Mouse (Mus musculus) liver, embryonic 16.5 days (tissue): ENCODE data around the gene Ubac2. TPM values are rescaled to one million over a fixed set of nuclear protein-coding genes. Genes with fewer than 3 reads are reported as not detected.
"Not testable (repeated sequence)": the region's sequence is repeated elsewhere in the genome, so short reads cannot be mapped to it uniquely, and the experiment has no call there.

ENCODE experiments used
- ATAC-seq: fragments of 200-750 bp; cut with Nextera tagmentation; 2 replicates; pipeline ENCODE4 v1.8.0; 2017; ENCODE audit warnings: low read depth, mild to moderate bottlenecking, moderate number of reproducible peaks, moderate library complexity
- H3K27ac ChIP-seq: fragments of 300-500 bp; sonication (generic); 2 replicates; pipeline ENCODE4 v1.5.1; 2014; ENCODE audit warnings: mild to moderate bottlenecking, low read length
- H3K27me3 ChIP-seq: fragments of 300-500 bp; sonication (generic); 2 replicates; pipeline ENCODE4 v1.6.1; 2014; ENCODE audit warnings: low read depth, low read length, mixed read lengths; ENCODE audit not compliant: control insufficient read depth, insufficient read depth
- H3K36me3 ChIP-seq: fragments of 300-500 bp; sonication (generic); 2 replicates; pipeline ENCODE4 v1.6.1; 2014; ENCODE audit warnings: mild to moderate bottlenecking; ENCODE audit not compliant: control insufficient read depth, insufficient read depth
- H3K4me1 ChIP-seq: fragments of 300-500 bp; sonication (generic); 2 replicates; pipeline ENCODE4 v1.6.1; 2014; ENCODE audit warnings: low read depth, low read length, mixed read lengths; ENCODE audit not compliant: control insufficient read depth
- H3K4me2 ChIP-seq: fragments of 300-500 bp; sonication (generic); 2 replicates; pipeline ENCODE4 v1.6.1; 2014; ENCODE audit warnings: low read depth, low read length, mixed read lengths
- H3K4me3 ChIP-seq: fragments of 300-500 bp; sonication (generic); 2 replicates; pipeline ENCODE4 v1.5.1; 2014; ENCODE audit warnings: low read depth, mild to moderate bottlenecking, low read length
- H3K9ac ChIP-seq: fragments of 300-500 bp; sonication (generic); 2 replicates; pipeline ENCODE4 v1.6.1; 2014; ENCODE audit warnings: low read depth, low read length
- H3K9me3 ChIP-seq: fragments of 300-500 bp; sonication (generic); replicated peaks from 2 replicates; pipeline ENCODE4 v1.6.1; 2016; ENCODE audit warnings: low read length; ENCODE audit not compliant: control insufficient read depth
- WGBS: fragments of 180-500 bp; shearing (Covaris S2); extraction: QIAGEN DNeasy Blood & Tissue Kit; methylation state at CpG from one replicate; pipeline ENCODE4 v1.1.7; 2014; ENCODE audit not compliant: insufficient replicate concordance; 5-methylcytosine and 5-hydroxymethylcytosine counted together
- polyA plus RNA-seq: library from polyadenylated mRNA; unstranded; fragments of >200 nt; fragmentation: Nextera tagmentation; extraction: Ambion mirVana; gene quantifications from 2 replicates; pipeline ENCODE4 v1.2.1, GENCODE M21; 2015

Ubac2 gene
- polyA plus RNA-seq, 1 experiment from 2014 or later: 22.1 TPM

GRCm38 (mm10) chr14:122068036-122068435 is 189.6 kb downstream of the Ubac2 start:
- WGBS: 34% methylated on average over 3 of the region's 3 CpGs
- not testable (repeated sequence) for H3K4me2 ChIP-seq, H3K4me1 ChIP-seq, H3K4me3 ChIP-seq, H3K9ac ChIP-seq, H3K27ac ChIP-seq, H3K9me3 ChIP-seq, H3K36me3 ChIP-seq, H3K27me3 ChIP-seq, ATAC-seq

GRCm38 (mm10) chr14:122068801-122069695 is 190.6 kb downstream of the Ubac2 start:
- H3K9me3 ChIP-seq: no peaks in the 10 kb centered on the region
- no peak overlapping the region for H3K4me3 ChIP-seq
- no peak overlapping the region for H3K9ac ChIP-seq
- no peak overlapping the region for H3K4me2 ChIP-seq
- WGBS: 38% methylated on average over 11 of the region's 11 CpGs
- no peaks in the 10 kb centered on the region; the same call in 1 of the 2 replicates for H3K4me1 ChIP-seq
- H3K36me3 ChIP-seq: no peaks in the 10 kb centered on the region
- H3K27ac ChIP-seq: no peak overlapping the region
- no peak for ATAC-seq
- H3K27me3 ChIP-seq: no peaks in the 10 kb centered on the region

- H3K9ac ChIP-seq: no peak overlapping the region
- H3K36me3 ChIP-seq: no peaks in the 10 kb centered on the region
- no peak overlapping the region for H3K4me3 ChIP-seq
- H3K27me3 ChIP-seq: no peaks in the 10 kb centered on the region
- no peak overlapping the region for H3K27ac ChIP-seq
- no peak overlapping the region for H3K4me2 ChIP-seq
- ATAC-seq: no peak
- WGBS: 54% methylated on average over 3 of the region's 3 CpGs
- H3K9me3 ChIP-seq: no peaks in the 10 kb centered on the region
- H3K4me1 ChIP-seq: no peaks in the 10 kb centered on the region; the same call in 1 of the 2 replicates
Observed at GRCm38 (mm10) chr14:122069948-122070347, 191.5 kb downstream of the Ubac2 start.

Other genes starting within 250 kb of the Ubac2 start
- 1.2 and 1.6 TPM in 2 replicates for gene Dock9, start 80.8 kb upstream of the Ubac2 start, polyA plus RNA-seq
- 0.27 and 0.34 TPM in 2 replicates for gene Gpr18, start 37.2 kb downstream of the Ubac2 start, polyA plus RNA-seq
- 1.1 and 1.7 TPM in 2 replicates for gene Gpr183, start 86.6 kb downstream of the Ubac2 start, polyA plus RNA-seq
- gene Timm8a2, start 156.1 kb downstream of the Ubac2 start, polyA plus RNA-seq: not detected in 2 replicates
- gene Tm9sf2, start 228.4 kb downstream of the Ubac2 start, polyA plus RNA-seq: 78.0 and 78.3 TPM in 2 replicates